Mouse (Mus musculus) adrenal gland, adult 8-10 months (tissue): ENCODE data around the gene Rps17. TPM values are rescaled to one million over a fixed set of nuclear protein-coding genes. Genes with fewer than 3 reads are reported as not detected.

Experiments used
- DNase-seq: peaks from one replicate; pipeline ENCODE4 v3.0.0; 2022
- total RNA-seq, 4 experiments: library from RNA; stranded (reverse); gene quantifications; 2 replicates each; pipeline ENCODE4 v1.2.4; 2022

The Rps17 gene
- 1,000 to 10,000 TPM; 1,061 to 1,116 (median 1,082) TPM for total RNA-seq

- DNase-seq, result peak; percentile 93
These were observed at the start of gene Rps17 for GRCm38 (mm10) chr7:81344544-81345446. TSS of gene Rps17 (minus strand) at chr7:81345254.

GRCm38 (mm10) chr7:81379363-81379762 lies 34.3 kb upstream of the Rps17 start:
- DNase-seq, result no peak

GRCm38 (mm10) chr7:81372337-81372920 lies 27.4 kb upstream of the Rps17 start:
- peak; percentile 55 for DNase-seq

GRCm38 (mm10) chr7:81371811-81372210 lies 26.8 kb upstream of the Rps17 start:
- no peak for DNase-seq

- no peak for DNase-seq
These were observed 24.7 kb upstream of the Rps17 start for GRCm38 (mm10) chr7:81369724-81370123.

GRCm38 (mm10) chr7:81367946-81368345 lies 22.9 kb upstream of the Rps17 start:
- no peak for DNase-seq

- no peak for DNase-seq
These were observed 11.9 kb upstream of the Rps17 start for GRCm38 (mm10) chr7:81356975-81357374.

- DNase-seq, result no peak
These were observed 11.3 kb upstream of the Rps17 start for GRCm38 (mm10) chr7:81356360-81356759.

GRCm38 (mm10) chr7:81355746-81356145 lies 10.7 kb upstream of the Rps17 start:
- no peak for DNase-seq

- no peak for DNase-seq
These were observed 6.8 kb upstream of the Rps17 start for GRCm38 (mm10) chr7:81351826-81352225.

- DNase-seq, result no peak
These were observed 3.2 kb upstream of the Rps17 start for GRCm38 (mm10) chr7:81348206-81348605.

GRCm38 (mm10) chr7:81345447-81346170 lies 555 bp upstream of the Rps17 start:
- no peak for DNase-seq

GRCm38 (mm10) chr7:81343831-81344230 lies 1.2 kb downstream of the Rps17 start:
- no peak for DNase-seq

GRCm38 (mm10) chr7:81343316-81343715 lies 1.7 kb downstream of the Rps17 start:
- no peak for DNase-seq

- DNase-seq, result no peak
These were observed 2.5 kb downstream of the Rps17 start for GRCm38 (mm10) chr7:81342356-81343094.

- DNase-seq, result no peak
These were observed 3.5 kb downstream of the Rps17 start for GRCm38 (mm10) chr7:81341563-81341962.

GRCm38 (mm10) chr7:81339783-81340182 lies 5.3 kb downstream of the Rps17 start:
- DNase-seq, result no peak

- no peak for DNase-seq
These were observed 6.6 kb downstream of the Rps17 start for GRCm38 (mm10) chr7:81338522-81338873.

- DNase-seq, result no peak
These were observed 7.1 kb downstream of the Rps17 start for GRCm38 (mm10) chr7:81337785-81338521.

GRCm38 (mm10) chr7:81336432-81336786 lies 8.6 kb downstream of the Rps17 start:
- DNase-seq, result no peak

GRCm38 (mm10) chr7:81335705-81336431 lies 9.2 kb downstream of the Rps17 start:
- no peak for DNase-seq
